Mouse (Mus musculus): ENCODE measurements at regions not wholly inside any gene's neighbourhood (a gene's known extent, or its start where the extent isn't known, plus 50 kb on each side); places are given as distances from the start of the nearest gene placed in this dataset.

DNA sequence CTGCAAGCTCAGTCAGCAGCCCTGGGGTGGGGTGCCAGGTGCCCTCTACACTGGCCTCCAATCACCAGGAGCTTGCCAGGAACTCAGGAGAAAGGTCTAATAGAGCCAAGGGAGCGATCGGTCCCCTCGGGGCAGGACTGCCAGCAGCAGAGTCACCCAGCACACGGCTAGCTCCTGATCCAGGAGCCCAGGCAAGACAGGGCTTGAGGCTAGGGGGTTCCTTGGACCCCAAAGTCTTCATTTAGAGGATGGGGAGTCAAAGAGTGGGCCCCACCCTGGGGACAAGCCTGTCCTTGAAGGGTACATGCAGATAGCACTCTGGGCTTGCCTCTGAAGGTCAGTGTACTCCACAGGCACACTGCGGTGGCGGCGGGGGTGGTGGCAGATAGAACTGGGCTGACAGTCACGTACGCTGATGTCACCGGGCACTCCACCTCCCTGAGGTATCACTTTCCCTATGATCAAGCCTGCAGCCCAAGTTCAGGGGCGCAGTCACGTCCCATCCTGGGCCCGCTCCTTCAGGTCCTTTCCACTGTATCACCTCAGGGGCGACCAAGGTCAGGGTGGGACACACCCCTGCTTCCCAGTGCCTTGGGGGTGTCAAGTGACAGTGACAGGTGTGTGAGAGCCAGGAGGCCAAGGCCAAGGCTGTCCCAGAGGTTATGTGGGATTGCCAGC lies 114.2 kb upstream of the 1600014C23Rik start:
- intact Hi-C loops (cut with DNase I), result loop anchor here (10.0 kb wide), 1 partner anchor 247 kb away; no protein-coding TSS in a partner anchor
- no peak for DNase-seq (ENCODE audit: low spot score in 2 of 2)

- no peak for DNase-seq (ENCODE audit: low spot score in 2 of 2)
- intact Hi-C loops (cut with DNase I), result loop anchor here (10.0 kb wide), 1 partner anchor 249 kb away; no protein-coding TSS in a partner anchor
Measured at GRCm38 (mm10) chr17:45845832-45846231, 112.2 kb upstream of the 1600014C23Rik start.

DNA sequence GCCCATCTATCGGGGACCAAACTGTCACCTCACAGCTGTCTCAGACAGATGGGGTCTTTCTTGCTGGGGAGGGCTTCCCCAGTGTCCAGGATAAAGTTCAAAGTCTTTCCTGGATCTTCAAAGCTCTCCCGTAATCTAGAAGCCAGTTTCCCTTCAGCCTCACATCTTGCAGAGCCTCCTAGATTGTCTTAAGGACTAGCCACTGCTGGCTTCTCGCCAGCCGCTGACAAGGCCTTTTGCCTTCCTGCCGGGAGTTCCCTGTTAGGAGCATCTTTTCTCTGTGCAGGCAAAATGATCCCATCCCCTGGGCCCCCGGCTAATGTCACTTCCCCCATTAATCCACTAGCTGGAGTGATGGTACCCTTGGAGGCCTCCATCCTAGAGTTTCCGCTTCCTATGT lies 103.1 kb upstream of the 1600014C23Rik start:
- intact Hi-C loops (cut with DNase I), result no loop called here

GRCm38 (mm10) chr17:45836253-45836652 lies 102.6 kb upstream of the 1600014C23Rik start:
- intact Hi-C loops (cut with DNase I), result no loop called here
- DNase-seq (ENCODE audit: low spot score in 2 of 2), result no peak

More for the DNA sequence above, 103.1 kb upstream of the 1600014C23Rik start:
- no peak for DNase-seq (ENCODE audit: low spot score in 2 of 2)

DNA sequence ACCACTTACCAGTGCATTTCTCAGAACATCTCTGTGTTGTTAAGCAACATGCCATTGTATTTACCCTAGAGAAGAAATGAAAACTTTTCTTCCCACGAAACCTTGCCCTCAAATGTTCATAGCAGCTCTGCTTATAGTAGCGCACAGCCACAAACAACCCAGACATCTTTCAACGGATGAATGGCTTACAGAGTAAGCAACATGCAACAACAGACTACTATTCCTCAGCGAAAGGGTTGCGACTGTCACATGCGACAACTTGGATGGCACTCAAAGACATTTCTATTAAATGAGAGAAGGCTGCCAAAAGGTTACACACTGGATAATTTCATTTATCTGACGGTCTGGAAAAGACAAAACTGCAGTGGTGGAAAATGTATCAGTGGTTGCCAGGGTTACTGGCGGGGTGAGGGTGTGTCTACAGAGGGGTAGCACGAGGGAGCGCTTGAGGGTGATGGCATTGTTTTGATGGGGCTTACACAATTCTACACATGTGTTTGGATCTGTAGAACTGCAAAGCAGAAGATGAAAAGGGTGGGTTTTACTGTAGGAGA lies 101.0 kb upstream of the 1600014C23Rik start:
- peak in 1 of 2 experiments; percentile 16 for DNase-seq (ENCODE audit: low spot score in 2 of 2)
- intact Hi-C loops (cut with DNase I), result no loop called here

DNA sequence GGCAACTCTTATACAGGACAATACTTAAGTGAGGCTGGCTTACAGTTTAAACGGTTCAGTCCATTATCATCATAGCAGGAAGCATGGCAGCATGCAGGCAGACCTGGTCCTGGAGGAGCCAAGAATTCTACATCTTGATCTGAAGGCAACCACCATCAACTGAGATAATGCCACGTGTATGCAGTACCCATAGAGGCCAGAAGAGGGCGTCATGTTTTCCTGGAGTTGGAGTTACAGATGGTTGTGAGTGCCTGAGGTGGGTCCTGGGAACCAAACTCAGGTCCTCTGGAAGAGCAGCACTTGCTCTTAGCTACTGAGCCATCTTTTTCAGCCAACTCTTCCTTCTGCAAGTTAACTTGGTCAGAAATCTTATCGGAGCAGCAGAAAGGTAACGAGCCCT lies 96.7 kb upstream of the 1600014C23Rik start:
- DNase-seq (ENCODE audit: low spot score in 2 of 2), result no peak
- intact Hi-C loops (cut with DNase I), result no loop called here

DNA sequence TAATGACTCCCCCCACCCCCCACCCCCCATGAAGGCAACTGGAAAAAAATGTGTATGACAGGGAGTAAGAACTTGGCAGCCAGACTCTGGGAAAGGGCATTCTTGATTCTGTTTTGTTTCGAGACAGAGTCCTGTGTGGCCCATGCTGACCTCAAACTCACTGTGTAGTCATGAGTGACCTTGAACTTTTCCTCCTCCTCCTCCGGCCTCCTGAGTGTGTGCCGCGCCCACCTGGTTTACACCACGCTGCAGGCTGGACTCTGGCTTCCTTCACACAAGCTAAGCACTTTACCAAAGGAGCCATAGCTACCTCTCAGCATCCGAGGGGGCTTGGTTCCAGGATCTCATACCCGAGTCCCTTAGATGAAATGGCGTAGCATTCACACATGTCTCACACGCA lies 95.9 kb upstream of the 1600014C23Rik start:
- DNase-seq (ENCODE audit: low spot score in 2 of 2), result no peak
- intact Hi-C loops (cut with DNase I), result no loop called here

DNA sequence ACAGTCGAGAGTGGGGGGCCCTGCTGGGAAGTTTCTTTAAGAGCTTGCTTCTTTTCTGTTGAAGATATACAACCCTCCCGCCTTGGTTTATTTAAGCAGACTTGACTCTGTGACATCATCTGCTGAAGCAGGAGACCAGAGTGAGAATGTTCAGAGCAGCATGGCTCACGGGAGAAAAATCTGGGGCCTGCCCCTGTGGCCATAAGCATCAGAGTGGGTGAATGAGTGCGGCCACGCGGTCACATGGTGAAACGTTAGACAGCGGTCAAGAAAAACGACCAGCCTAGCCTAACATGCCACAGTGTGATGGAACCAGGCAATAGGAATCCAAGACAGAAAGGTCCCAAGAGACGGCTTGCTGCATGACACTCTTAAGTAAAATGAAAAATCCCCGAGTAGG lies 95.2 kb upstream of the 1600014C23Rik start:
- DNase-seq (ENCODE audit: low spot score in 2 of 2), result no peak
- intact Hi-C loops (cut with DNase I), result no loop called here

DNA sequence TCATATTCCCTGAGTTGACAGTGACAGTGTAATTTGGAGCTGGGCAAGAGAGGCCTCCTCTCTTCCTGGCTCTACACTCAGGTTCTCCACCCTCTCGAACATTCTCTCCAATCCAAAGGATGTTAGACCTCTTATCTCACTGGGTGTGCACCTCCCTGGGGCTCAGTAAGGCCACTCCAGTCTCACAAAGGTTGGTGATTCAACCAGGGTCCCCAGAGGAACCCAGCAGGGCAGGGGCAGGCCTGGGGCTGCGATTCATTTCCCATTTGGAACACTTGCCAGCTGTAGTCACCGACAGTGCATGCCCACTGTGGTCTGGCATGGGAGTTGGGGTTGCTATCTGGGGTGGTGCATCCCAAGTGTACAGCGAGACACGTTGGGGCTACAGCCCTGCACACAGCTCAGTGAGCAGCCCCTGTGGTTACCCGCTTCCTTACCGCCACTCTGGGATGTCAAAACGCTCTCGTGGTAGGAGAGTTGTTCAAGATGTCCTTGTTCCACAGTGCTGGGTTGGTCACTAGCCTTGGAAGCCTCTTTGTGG lies 94.7 kb upstream of the 1600014C23Rik start:
- DNase-seq (ENCODE audit: low spot score in 2 of 2), result no peak
- intact Hi-C loops (cut with DNase I), result no loop called here

GRCm38 (mm10) chr17:45824977-45825376 lies 91.3 kb upstream of the 1600014C23Rik start:
- intact Hi-C loops (cut with DNase I), result no loop called here
- no peak for DNase-seq (ENCODE audit: low spot score in 2 of 2)

DNA sequence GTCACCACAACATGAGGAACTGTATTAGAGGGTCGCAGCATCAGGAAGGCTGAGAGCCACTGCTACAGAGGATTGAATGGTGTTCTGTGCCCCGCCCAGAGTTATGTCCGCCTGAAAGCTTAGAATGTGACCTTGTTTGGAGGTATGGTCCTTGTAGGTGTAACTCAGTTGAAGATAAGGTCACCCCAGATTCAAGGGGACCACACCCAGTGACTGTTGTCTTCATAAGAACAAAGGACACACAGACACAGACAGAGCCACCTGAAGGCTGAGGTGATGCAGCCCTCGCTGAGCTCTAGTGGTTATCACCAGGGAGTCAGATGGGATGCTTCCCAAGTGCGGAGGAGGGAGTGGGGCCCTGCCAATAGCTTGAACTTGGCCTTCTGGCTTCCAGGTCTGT lies 89.9 kb upstream of the 1600014C23Rik start:
- no peak for DNase-seq (ENCODE audit: low spot score in 2 of 2)
- intact Hi-C loops (cut with DNase I), result no loop called here

DNA sequence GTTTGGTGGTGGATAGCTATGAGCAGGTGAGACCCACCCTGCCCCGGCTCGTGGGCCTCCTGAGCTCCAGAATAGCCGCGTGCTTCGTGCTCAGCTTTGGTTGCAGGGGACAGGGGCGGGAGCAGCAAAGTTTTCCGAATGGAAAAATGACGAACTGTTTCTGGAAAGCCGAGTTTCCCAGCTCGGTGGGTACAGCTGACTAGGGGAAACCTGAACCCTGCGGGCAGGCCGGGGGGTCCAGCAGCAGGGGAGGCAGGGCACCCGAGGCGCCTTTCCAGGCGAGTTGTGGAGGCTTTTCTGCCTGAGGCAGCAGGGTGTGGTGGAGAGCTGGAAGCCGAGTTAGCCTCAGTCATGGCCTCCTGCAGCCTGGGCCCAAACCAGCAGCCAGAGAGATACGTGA lies 88.8 kb upstream of the 1600014C23Rik start:
- intact Hi-C loops (cut with DNase I), result no loop called here

GRCm38 (mm10) chr17:45821356-45821755 lies 87.7 kb upstream of the 1600014C23Rik start:
- DNase-seq (ENCODE audit: low spot score in 2 of 2), result no peak
- intact Hi-C loops (cut with DNase I), result no loop called here

More for the DNA sequence above, 88.8 kb upstream of the 1600014C23Rik start:
- DNase-seq (ENCODE audit: low spot score in 2 of 2), result no peak

DNA sequence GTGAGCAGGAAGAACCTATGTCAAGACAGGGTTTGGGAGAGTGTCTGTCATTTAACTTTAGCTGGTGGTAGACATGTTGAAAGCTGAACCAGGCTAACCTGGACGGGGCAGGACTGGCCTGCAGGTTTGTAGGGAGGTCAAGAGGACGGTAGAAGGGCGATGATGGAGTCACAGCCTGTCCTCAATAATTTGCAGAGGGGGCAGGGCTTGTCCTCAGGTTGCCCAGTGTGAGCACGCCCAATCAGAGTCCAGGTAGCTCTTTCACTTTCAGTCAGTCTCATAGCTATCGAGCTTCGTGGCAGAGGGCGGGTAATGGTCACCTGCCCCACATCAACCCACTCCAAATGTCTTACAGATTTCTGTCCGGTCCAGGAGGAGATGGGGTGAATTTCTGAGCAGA lies 85.5 kb upstream of the 1600014C23Rik start:
- no peak for DNase-seq (ENCODE audit: low spot score in 2 of 2)
- intact Hi-C loops (cut with DNase I), result no loop called here

GRCm38 (mm10) chr17:45816566-45816965 lies 82.9 kb upstream of the 1600014C23Rik start:
- intact Hi-C loops (cut with DNase I), result no loop called here
- DNase-seq (ENCODE audit: low spot score in 2 of 2), result no peak

DNA sequence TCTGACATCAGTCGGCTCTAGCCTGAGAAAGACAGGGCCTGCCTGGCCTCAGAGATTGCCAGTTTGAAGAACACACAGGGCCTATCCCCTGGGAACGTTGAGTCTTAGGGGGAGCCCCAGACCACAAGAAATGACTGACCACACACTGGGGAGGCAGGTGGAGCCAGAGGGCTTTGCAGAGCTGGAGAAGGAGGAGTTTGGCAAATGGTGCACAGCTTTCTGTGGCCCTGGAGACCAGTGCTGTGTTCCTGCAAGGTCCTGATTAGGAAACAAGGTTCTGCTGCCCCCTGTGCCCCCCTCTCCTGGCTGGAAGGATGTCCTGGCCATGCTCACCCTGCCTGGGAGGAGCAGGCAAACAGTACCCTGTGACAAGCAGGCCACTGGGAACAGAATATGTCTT lies 82.2 kb upstream of the 1600014C23Rik start:
- intact Hi-C loops (cut with DNase I), result no loop called here

GRCm38 (mm10) chr17:45815341-45815740 lies 81.7 kb upstream of the 1600014C23Rik start:
- no peak for DNase-seq (ENCODE audit: low spot score in 2 of 2)
- intact Hi-C loops (cut with DNase I), result no loop called here

More for the DNA sequence above, 82.2 kb upstream of the 1600014C23Rik start:
- peak in 1 of 2 experiments; percentile 23 for DNase-seq (ENCODE audit: low spot score in 2 of 2)

DNA sequence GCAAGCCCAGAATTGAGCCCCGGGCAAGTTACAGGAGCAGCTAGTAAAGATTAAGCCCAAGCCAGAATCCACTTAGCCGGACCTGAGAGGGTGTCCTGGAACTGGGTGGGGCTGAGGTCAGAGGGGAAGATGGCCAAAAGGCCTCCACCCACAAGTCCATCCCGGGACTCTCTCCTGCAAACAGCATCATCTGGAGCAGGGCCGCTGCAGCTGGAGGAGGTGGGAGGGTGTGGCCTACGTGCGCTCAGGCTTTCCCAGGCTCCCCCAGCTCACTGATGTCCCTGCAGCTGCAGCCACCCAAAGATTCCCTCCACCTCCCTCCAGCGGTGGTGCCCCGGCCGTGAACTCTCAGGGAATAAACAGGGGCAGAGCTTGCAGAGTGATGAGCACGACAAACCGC lies 80.9 kb upstream of the 1600014C23Rik start:
- intact Hi-C loops (cut with DNase I), result no loop called here
- DNase-seq (ENCODE audit: low spot score in 2 of 2), result no peak

GRCm38 (mm10) chr17:45813956-45814355 lies 80.3 kb upstream of the 1600014C23Rik start:
- DNase-seq (ENCODE audit: low spot score in 2 of 2), result no peak
- intact Hi-C loops (cut with DNase I), result no loop called here

DNA sequence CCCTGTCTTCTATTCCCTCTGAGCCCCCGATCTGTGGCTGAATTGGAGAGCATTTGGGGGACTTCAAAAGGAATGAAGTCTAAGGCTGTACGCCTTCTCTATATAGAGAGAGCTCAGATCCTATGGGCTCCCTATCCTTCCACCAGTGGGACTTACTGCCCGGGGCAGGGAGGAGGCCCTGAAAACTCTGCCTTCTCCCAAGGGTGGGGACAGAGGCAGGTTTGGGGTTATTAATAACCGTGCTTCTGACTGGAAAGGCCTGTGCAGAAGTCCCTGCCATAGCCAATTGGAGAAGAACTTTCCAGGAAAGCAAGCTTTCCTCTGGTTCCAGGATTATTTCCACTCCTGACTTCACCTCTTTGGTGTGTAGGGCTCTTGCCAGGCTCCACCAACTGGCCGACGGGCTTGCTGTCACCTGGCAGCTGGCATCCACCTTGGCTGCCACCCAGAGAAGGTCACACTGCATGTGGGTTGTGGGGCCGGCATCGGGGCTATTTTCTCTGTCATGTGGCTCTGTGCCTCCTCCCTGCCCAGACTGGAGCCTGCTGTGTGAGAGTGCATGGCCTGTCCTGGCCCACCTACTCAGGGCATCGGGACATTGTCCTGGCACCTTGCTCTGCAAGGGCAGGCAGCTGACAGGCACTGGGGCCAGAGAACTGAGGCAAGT lies 78.8 kb upstream of the 1600014C23Rik start:
- no peak for DNase-seq (ENCODE audit: low spot score in 2 of 2)
- intact Hi-C loops (cut with DNase I), result no loop called here
